Mouse (Mus musculus): ENCODE results near the gene Ddx31.

Ddx31 gene

DNA sequence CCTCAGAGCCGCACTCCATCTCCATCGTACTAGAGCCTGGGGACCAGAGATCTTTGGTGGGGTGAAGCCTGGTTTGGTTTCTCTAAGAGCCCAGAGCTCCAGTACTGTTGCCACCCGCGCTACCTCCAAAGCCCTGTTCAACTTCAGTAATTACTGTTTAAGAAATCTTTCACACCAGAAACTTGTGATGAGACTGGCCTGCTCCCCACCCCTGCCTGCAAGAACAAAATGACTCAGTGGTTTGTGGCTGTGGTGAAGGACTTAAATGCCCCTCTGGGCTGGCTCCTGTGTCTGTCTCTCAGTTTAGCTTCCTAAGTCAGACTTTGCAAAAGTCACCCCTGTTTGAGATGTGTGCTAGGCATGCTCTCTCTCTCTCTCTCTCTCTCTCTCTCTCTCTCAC lies 72.8 kb downstream of the Ddx31 start:
- no peak for DNase-seq

DNA sequence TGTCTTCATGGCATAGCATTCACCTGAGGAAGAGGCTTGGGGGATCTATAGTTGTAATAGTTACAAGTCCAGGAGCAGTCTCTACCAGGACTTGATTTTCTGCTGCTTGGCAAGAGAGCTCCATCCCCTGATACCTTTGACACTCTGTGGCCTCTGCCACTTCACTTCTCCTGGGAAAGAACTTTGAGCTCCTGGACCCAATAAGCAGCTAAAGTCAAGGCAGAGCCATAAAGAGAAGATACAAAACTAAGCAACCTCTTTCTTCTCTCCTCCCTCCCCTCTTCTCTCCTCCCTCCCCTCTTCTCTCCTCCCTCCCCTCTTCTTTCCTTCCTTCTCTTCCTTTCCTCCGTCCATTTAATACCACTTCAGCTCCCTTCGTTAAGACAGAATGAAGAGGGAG lies 73.9 kb downstream of the Ddx31 start:
- no peak for DNase-seq

DNA sequence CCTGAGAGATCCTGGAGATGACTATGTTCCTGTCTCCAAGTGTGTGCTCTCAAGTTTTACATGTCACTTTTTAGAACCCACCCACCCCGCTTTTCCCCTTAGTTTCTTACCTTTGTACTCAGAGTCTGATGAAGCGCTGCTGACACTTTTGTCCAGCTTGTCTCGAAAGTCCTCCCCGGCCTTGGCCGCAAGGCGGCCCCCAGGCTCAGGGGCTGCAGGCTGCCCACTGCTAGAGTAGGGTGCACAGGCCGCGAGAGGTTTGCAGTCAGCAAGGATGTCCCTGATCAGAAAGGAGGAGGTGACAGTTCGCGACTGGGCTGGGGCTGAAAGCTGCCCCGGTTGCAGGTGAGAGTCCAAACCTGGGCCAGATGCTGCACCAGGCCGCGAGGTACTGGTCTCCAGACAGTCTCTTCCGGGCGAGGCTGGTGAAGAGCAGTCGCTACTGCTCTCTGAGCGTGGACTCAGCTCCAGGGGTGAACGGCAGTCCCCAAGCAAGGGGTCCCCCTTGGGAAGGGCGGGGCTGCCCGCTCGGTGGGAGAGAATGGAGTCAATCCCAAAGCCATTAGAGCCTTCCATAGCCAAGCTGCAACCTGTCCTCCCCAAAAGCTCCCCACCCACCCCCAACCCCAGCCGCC lies 75.0 kb downstream of the Ddx31 start:
- DNase-seq, result no peak

DNA sequence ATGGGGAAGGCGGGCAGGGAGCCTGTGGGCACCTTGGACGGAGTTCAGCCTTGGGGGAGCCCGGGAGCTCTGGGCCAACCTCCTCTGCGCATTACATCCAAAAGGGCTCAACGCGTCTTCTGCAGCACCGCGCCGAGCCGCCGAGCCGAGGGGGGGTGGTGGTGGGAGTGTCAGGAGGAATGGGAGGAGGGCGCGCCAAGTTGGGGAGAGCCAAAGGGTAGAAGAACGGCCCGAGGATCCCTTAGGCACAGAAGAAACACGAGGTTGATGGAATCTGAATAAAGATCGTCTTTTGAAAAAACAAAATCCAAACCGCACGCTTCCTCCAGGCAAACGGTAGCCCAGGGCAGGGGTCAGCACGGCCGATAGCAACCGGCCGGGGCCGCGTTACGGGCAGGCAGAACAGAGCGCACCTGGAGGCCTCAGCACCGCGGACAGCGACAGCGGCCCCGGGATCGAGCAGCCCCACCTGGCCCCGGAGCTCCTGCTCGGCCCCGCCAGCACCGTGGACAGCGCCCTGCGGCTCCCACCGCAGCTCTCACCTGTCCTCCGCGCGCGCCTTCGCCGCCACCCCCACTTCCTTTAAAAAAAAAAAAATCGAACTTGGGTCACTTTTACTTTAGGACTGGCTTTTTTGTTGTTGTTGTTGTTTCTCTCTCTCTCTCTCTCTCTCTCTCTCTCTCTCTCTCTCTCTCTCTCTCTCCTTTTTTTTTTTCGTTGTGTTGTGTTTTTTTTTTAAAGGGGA lies 75.7 kb downstream of the Ddx31 start:
- DNase-seq, result peak; percentile 38

DNA sequence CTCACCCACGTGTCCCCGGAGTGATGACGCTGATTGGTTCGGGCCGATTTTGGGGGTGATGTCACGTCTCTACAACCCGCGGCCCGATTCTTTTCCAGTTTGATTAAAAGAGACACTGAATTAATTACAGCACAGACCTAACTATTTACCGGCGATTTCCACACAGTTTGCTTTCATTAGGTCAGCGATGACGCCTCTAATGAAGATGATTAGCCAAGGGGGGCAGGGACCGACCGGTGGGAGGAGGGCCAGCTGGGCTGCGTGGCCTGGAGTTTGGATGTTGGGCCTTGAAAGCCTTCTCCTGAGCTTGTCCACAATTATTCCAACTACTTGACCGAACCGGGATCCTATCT lies 76.3 kb downstream of the Ddx31 start, which contains the start of gene Barhl1:
Gene Barhl1, minus strand, starts transcription at position 156 of the 353 bp plus-strand sequence.
- peak; percentile 57 for DNase-seq

DNA sequence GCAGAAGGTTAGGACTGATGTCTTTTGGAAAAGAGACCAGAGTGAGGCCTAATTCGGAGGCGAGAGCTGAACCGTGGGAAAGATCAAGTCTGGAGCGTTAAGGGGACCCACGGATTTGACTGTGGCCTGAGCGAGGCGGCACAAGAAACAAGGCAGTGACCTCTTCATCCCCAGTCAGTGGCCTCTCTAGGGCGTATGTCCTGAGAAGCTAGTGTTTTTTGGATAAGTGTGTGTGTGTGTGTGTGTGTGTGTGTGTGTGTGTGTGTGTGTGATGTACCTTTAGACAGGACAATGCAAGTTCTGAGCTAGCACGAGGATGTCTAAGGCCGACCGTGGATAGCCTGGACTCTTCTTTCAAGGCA lies 76.9 kb downstream of the Ddx31 start:
- no peak for DNase-seq

DNA sequence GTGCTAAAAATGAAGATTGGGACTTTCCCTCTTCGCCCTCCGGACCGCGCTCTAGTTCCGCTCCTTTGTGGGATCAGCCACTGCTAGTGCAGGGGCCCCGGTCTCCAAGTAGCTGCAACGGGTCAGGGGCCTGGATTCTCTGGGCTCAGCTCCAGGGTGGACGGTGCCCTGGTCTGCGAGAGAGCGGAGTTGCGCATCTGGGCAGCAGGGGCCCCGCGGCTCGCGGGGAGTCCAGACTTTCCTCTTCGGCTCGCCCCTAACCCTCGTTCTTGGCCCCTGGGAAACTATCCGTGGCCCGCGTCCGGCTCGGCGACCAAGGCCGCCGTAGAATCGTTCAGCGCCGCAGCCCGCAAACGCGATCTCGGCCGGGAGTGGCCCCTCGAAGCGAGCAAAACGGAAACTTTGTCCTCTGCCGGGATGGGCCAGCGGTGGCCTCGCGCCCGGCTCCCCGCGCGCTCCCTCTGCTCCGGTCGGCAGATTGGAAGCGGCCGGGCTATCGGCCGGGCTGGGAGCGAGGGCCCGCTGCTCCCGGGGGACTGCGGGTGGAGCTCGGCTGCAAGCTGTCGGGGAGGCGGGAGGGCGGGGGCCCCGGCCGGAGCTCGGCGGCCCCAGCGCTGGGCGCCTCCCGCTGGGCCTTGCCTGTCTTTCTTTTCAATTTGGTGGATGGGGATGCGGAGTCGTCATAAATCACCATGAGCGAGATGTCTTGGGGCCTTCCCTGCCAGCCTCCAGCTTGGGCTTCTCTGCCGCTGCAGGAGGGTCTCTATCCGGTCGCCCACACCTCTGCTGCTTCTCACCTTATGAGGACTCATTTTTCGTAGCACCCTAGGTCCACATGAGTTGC lies 77.5 kb downstream of the Ddx31 start:
- DNase-seq, result peak; percentile 44

DNA sequence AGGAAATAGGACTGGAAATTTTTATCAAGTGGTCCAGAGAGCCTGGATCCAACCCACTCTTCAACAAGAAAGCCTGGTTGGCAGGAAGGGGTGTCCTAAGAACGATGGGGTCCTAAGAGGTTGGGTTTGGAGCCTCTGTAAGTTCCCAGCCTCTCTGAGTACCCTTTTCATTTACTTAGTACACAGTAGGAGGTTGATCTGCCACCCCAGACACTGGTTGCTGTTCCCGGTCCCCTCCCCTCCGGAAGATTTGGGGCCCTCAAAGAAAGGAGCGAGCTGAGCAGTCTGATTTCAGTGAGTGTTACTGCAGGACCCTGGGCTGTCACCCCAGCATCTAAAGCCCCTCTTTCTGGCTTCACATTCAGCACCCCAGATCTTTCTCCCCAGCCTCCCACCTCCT lies 78.8 kb downstream of the Ddx31 start:
- DNase-seq, result no peak

DNA sequence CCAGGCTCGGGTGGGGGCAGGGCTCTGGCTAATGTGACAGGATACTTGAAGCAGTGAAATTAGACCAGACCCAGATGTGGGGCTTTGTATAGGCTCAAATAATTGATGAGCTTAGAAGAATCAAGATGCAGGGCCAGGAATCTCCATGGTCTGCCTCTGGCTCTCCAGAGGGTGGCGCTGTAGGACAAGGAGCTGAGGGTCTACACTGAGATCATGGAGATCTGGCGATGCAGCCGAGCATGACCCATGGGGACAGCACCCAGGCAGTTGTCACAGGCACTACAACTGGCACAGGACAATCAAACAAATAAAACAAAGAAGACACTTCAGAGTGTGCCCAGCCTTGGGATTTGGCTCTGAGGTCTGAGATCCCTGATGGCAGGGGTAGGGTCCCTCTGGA lies 83.7 kb downstream of the Ddx31 start:
- DNase-seq, result peak; percentile 56

DNA sequence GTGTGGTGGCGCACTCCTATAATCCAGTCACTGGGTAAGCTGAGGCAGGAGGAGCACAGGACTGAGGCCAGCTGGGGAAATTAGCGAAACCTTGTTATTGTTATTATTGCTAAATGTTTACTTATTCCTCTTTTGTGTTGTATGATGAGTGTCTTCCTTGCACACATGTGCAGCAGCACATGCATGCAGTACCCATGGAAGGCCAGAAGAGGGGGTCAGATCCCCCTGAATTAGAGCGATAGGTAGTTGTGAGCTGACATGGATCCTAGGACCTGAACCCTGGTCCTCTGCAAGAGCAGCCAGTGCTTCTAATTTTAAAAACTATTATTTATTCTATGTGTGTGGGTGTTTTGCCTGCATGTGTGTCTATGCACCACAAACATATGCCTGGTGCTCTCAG lies 90.4 kb downstream of the Ddx31 start:
- no peak for DNase-seq

DNA sequence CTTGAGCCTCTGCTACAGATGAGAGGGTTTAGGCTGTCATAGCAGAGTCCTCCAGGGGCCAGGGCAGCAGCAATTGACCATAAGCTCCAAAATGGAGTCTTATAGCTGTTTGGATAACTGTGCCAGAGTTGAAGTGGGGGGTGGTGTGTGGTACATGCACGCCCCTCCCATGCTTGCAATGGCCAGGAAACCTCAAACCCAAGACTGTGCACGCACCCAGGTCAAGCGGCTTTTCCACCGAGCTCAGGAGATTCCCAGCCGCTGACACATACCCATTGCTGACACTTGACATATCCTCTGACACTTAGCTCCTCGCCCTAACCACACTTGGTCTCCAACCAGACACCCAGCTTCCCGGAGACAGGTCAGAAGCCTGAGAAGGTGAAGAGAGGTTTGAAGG lies 98.8 kb downstream of the Ddx31 start:
- DNase-seq, result no peak

DNA sequence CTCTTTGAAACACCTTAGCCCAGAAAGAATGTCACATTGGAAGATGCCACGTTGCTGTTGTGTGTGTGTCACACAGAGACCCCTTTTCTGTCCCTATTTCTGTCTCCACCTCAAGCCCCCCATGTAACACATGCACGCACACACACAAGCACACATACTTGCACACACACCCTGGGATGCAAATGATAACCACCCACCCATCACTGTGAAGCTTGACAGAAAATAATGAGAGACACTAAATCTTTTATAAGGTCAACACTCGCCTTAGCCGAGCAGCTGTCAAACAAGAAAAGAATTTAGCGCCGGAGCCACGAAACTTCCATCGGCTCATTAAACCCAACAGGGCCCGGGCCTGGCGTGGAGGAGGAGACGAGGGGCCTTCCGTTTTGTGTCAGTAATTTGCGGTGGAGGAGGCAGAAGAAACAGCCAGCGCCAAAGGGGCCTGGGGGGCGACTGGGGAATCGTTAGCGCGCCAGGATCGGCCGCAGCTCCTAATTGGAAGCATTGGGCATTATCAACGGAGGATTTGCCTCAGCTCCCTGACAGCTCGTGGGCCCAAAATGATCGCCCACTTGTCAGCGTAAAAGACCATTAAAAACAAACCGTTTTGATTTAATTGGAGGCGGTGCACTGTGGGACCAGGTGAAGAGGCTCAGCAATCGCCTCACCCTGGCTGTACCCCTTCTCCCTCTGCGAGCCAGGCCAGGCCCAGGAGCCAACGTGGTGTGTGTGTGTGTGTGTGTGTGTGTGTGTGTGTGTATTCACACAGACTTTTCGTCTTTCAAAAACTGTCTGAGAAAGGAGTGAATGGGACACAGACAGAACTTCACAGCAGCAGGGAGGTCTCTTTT lies 103.7 kb downstream of the Ddx31 start:
- no peak for DNase-seq

DNA sequence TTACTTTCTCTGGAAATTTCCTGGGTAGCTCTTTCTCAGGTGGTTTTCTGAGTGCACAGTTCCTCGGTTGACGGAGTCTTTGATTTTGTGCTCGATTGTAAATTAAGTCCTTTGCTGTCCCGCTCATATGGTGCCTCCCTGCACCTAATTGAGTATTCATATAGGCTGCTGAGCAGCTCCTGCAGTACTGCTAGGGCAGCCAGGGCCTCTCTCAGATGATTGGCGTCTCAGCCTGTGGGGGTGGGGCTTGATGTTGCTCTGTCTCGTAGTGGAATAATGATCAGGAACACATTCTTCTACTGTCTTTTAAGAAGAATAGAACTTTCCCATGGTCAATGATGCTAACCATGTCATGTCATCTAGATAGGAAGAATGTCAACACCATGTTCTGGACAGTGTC lies 105.2 kb downstream of the Ddx31 start:
- no peak for DNase-seq

DNA sequence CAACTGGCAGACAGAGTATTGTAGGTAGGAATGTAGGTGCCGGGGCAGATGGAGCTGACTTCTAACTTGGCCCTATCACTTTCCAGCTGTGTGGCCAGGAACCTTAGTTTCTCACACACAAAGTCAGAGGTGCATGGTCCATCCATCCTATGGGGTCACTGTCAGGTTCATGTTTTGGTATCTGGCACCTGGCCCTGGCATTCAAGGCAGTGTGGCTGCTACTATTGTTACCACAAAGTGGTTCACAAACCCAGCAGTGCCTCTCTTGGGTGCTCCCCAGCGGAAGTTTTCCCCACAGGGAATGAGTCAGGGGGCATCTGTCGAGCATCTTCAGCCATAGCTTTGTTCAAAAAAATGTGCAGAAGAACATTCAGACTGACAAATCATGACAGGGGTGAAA lies 106.1 kb downstream of the Ddx31 start:
- no peak for DNase-seq

DNA sequence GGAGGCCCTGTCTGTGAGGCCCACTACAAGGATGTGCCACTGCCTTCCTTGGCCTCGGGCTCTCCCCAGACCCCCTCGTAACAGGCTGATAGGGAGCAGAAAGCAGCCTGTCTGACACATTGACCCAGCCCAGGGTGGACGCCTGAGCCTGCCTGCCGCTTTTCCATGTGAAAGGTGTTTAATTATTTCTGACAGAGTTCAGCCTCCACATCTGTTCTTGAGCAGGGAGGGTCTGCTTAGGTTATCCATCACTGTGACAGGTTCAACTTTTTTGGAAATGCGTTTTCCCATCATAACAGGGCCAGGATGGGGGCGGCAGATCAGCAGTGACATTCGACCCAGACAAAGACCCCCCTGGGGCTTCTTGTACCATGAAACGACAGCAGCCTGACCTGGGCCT lies 112.8 kb downstream of the Ddx31 start:
- DNase-seq, result no peak

DNA sequence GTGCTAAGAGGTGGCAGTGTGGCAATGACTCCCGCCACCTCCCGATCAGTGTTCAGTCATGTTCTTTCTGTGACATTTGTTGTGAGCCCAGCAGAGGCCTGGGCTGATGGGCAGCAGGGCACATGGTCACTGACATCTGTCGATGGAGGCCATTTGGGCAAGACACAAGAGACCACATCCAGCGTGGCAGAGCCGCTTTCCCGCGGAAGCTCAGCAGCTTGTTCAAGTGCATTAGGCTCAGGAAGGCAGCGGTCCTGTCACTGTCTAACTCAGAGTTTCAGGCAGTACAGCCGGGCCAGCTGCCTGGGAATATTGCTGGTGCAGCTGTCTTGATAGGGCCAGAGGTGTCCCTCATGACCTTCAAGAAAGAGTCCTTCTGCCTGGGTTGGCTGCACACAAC lies 114.4 kb downstream of the Ddx31 start:
- DNase-seq, result no peak

Data from cerebellum, adult 11 months (tissue).